Mouse (Mus musculus): ENCODE measurements around the gene Ccdc78. TPM values are rescaled to one million over a fixed set of nuclear protein-coding genes. Genes with fewer than 3 reads are reported as not detected.
A peak's percentile ranks its signal among the peaks of the same experiment; 100 is the strongest.

Ccdc78 gene
- polyA plus RNA-seq, 1 experiment: not detected

- no peak for DNase-seq (ENCODE audit: low read depth in 1 of 2, low spot score in 2 of 2)
- WGBS: 94% methylated on average over 22 of the region's 22 CpGs
- Histone ChIP-seq H3K27ac (ENCODE audit: insufficient read depth, low read length) (no peak overlapping the region), H3K27me3 (ENCODE audit: control insufficient read depth, insufficient read depth, low read length) (no peaks in the 10 kb centered on the region), H3K4me1 (ENCODE audit: control insufficient read depth, insufficient read depth, insufficient read length) (peaks cover 29% of the 10 kb centered on the region), H3K36me3 (ENCODE audit: control insufficient read depth, insufficient read depth, low read length) (peaks cover 16% of the 10 kb centered on the region), H3K4me3 (ENCODE audit: extremely low read depth, insufficient read depth, insufficient read length) (no peak overlapping the region)
- TF ChIP-seq POLR2A (IDR thresholded peaks at IDR 0.05; ENCODE audit: low read depth, low read length) (no peak), CTCF (IDR thresholded peaks at IDR 0.05; ENCODE audit: extremely low read depth, insufficient read depth, insufficient read length, insufficient replicate concordance) (no peak)
Observed at GRCm38 (mm10) chr17:25827546-25828222, 41.3 kb downstream of the Ccdc78 start.

DNA sequence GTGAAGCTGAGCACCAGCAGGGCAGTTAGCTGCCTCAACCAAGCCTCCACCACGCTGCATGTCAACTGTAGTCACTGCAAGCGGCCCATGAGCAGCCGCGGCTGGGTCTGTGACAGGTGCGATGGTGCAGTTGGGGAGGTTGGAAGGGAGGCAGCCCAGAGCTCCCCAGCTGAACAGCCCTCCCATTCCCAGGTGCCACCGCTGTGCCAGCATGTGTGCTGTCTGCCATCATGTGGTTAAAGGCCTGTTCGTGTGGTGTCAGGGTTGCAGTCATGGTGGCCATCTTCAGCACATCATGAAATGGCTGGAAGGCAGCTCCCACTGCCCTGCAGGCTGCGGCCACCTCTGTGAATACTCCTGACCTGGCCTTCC, 41.8 kb downstream of the Ccdc78 start:
- WGBS: 87% methylated on average over 8 of the region's 8 CpGs
- Histone ChIP-seq H3K27me3 (ENCODE audit: control insufficient read depth, insufficient read depth, low read length) (no peaks in the 10 kb centered on the region), H3K27ac (ENCODE audit: insufficient read depth, low read length) (peak overlapping the region; percentile 7; the same call in 1 of the 2 replicates), H3K36me3 (ENCODE audit: control insufficient read depth, insufficient read depth, low read length) (peaks cover 16% of the 10 kb centered on the region), H3K4me3 (ENCODE audit: extremely low read depth, insufficient read depth, insufficient read length) (peak overlapping the region; percentile 66; the same call in 1 of the 2 replicates), H3K4me1 (ENCODE audit: control insufficient read depth, insufficient read depth, insufficient read length) (peaks cover 29% of the 10 kb centered on the region)
- TF ChIP-seq CTCF (IDR thresholded peaks at IDR 0.05; ENCODE audit: extremely low read depth, insufficient read depth, insufficient read length, insufficient replicate concordance) (no peak), POLR2A (IDR thresholded peaks at IDR 0.05; ENCODE audit: low read depth, low read length) (no peak)
- DNase-seq (ENCODE audit: low read depth in 1 of 2, low spot score in 2 of 2): no peak

DNA sequence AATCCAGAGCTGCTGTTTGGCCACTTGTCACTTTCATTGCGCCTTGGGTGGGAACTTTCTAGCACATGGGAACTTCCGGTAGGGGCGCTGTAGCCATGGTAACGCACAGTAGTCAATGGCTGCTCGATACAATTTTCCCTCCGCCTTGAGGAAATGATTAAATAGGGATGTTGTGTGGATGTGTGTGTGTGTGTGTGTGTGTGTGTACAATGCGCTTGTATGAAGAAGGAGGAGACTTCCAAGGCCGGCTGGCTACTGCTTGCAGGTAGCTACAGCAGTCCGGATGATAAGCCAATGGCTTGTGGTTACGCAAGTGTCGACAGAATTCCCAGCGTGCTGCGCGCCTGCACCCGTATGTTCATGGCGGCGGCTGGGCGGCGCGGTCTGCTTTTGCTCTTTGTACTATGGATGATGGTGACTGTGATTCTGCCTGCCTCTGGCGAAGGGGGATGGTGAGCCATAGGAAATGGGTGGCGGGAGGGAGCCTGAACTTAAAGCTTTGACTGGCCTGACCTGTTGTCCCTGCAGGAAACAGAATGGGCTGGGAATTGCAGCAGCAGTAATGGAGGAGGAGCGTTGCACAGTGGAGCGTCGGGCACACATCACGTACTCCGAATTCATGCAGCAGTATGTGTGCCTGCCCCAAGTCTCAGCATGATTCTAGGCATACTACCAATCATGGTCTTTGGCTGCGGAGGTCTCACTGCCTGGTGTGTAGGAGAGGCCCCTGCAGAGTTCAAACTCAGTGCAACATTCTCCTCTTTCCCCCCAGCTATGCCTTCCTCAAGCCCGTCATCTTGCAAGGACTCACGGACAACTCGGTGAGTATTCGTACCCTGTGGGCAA, 42.6 kb downstream of the Ccdc78 start, which contains the start of gene Jmjd8:
Gene Jmjd8 (plus strand): TSS at position 156 of the 846 bp plus-strand sequence.
- H3K4me1 ChIP-seq (ENCODE audit: control insufficient read depth, insufficient read depth, insufficient read length): peaks cover 29% of the 10 kb centered on the region
- peaks cover 16% of the 10 kb centered on the region for H3K36me3 ChIP-seq (ENCODE audit: control insufficient read depth, insufficient read depth, low read length)
- peak within 1 kb of the TSS; percentile 66 for H3K4me3 ChIP-seq (ENCODE audit: extremely low read depth, insufficient read depth, insufficient read length)
- peak within 1 kb of the TSS; percentile 64 for H3K27ac ChIP-seq (ENCODE audit: insufficient read depth, low read length)
- TF ChIP-seq POLR2A (IDR thresholded peaks at IDR 0.05; ENCODE audit: low read depth, low read length) (peak; percentile 56; the same call in 1 of the 2 replicates), CTCF (IDR thresholded peaks at IDR 0.05; ENCODE audit: extremely low read depth, insufficient read depth, insufficient read length, insufficient replicate concordance) (peak; percentile 23; the same call in 1 of the 2 replicates)
- peak; percentile 52 to 68 for DNase-seq (ENCODE audit: low read depth in 1 of 2, low spot score in 2 of 2)
- WGBS: 2% methylated on average over 32 of the region's 32 CpGs
- no peaks in the 10 kb centered on the region for H3K27me3 ChIP-seq (ENCODE audit: control insufficient read depth, insufficient read depth, low read length)

DNA sequence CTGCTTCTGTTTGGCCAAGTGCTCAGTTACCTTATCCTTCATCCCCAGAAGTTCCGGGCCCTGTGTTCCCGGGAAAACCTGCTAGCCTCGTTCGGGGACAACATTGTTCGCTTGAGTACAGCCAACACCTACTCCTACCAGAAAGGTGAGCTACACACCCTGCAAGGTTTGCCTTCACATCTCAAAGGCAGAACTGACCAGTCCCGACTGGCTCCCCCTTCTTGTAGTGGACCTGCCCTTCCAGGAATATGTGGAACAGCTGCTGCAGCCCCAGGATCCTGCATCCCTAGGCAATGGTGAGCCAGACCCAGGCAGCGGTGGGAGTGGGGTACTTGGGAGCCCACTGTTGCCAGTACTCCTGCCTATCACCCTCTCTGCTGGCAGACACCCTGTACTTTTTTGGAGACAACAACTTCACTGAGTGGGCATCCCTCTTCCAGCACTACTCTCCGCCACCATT, 43.2 kb downstream of the Ccdc78 start:
- Histone ChIP-seq H3K36me3 (ENCODE audit: control insufficient read depth, insufficient read depth, low read length) (peaks cover 16% of the 10 kb centered on the region), H3K4me1 (ENCODE audit: control insufficient read depth, insufficient read depth, insufficient read length) (peaks cover 25% of the 10 kb centered on the region; the same call in 1 of the 2 replicates), H3K4me3 (ENCODE audit: extremely low read depth, insufficient read depth, insufficient read length) (peak overlapping the region; percentile 66; the same call in 1 of the 2 replicates), H3K27ac (ENCODE audit: insufficient read depth, low read length) (no peak overlapping the region), H3K27me3 (ENCODE audit: control insufficient read depth, insufficient read depth, low read length) (no peaks in the 10 kb centered on the region)
- no peak for TF ChIP-seq POLR2A (IDR thresholded peaks at IDR 0.05; ENCODE audit: low read depth, low read length)
- no peak for TF ChIP-seq CTCF (IDR thresholded peaks at IDR 0.05; ENCODE audit: extremely low read depth, insufficient read depth, insufficient read length, insufficient replicate concordance)
- no peak for DNase-seq (ENCODE audit: low read depth in 1 of 2, low spot score in 2 of 2)
- 52% methylated on average over 8 of the region's 8 CpGs for WGBS

DNA sequence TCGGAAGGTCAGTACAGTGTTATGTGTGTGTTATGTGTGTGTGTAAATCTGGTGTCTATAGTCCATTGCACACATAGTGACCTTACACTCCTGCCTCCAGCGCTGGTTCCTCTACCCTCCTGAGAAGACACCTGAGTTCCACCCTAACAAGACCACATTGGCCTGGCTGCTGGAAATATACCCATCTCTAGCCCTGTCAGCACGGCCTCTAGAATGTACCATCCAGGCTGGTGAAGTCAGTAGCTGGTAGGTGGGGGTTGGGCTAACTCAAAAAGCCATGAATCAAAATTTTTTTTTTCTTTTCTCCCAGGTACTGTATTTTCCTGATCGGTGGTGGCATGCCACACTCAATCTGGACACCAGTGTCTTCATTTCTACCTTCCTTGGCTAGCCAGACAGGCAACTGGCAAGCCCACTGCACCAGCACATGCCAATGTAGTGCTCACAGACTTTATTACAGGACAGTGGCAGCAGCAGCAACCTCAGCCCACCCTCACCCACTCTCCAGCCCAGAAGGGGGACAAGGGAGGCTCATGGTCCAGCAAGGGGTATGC, 43.9 kb downstream of the Ccdc78 start:
- 92% methylated on average over 4 of the region's 4 CpGs for WGBS
- no peak overlapping the region for H3K4me3 ChIP-seq (ENCODE audit: extremely low read depth, insufficient read depth, insufficient read length)
- H3K4me1 ChIP-seq (ENCODE audit: control insufficient read depth, insufficient read depth, insufficient read length): peaks cover 25% of the 10 kb centered on the region; the same call in 1 of the 2 replicates

GRCm38 (mm10) chr17:25830806-25831431, 44.5 kb downstream of the Ccdc78 start:
- DNase-seq (ENCODE audit: low read depth in 1 of 2, low spot score in 2 of 2): no peak
- Histone ChIP-seq H3K4me3 (ENCODE audit: extremely low read depth, insufficient read depth, insufficient read length) (no peak overlapping the region), H3K36me3 (ENCODE audit: control insufficient read depth, insufficient read depth, low read length) (peaks cover 16% of the 10 kb centered on the region), H3K27ac (ENCODE audit: insufficient read depth, low read length) (no peak overlapping the region), H3K27me3 (ENCODE audit: control insufficient read depth, insufficient read depth, low read length) (no peaks in the 10 kb centered on the region), H3K4me1 (ENCODE audit: control insufficient read depth, insufficient read depth, insufficient read length) (peaks cover 25% of the 10 kb centered on the region; the same call in 1 of the 2 replicates)
- TF ChIP-seq CTCF (IDR thresholded peaks at IDR 0.05; ENCODE audit: extremely low read depth, insufficient read depth, insufficient read length, insufficient replicate concordance) (no peak), POLR2A (IDR thresholded peaks at IDR 0.05; ENCODE audit: low read depth, low read length) (no peak)
- 91% methylated on average over 14 of the region's 14 CpGs for WGBS

More for the DNA sequence above, 43.9 kb downstream of the Ccdc78 start:
- no peak for DNase-seq (ENCODE audit: low read depth in 1 of 2, low spot score in 2 of 2)
- Histone ChIP-seq H3K27ac (ENCODE audit: insufficient read depth, low read length) (no peak overlapping the region), H3K27me3 (ENCODE audit: control insufficient read depth, insufficient read depth, low read length) (no peaks in the 10 kb centered on the region), H3K36me3 (ENCODE audit: control insufficient read depth, insufficient read depth, low read length) (peaks cover 16% of the 10 kb centered on the region)
- TF ChIP-seq POLR2A (IDR thresholded peaks at IDR 0.05; ENCODE audit: low read depth, low read length): no peak
- no peak for TF ChIP-seq CTCF (IDR thresholded peaks at IDR 0.05; ENCODE audit: extremely low read depth, insufficient read depth, insufficient read length, insufficient replicate concordance)

Measured in spleen, adult 2 months (tissue).